Mouse (Mus musculus): Measurements from ENCODE around the gene Mettl6. TPM values are rescaled to one million over a fixed set of nuclear protein-coding genes. Genes with fewer than 3 reads are reported as not detected.
"Not testable (repeated sequence)": the region's sequence is repeated elsewhere in the genome, so short reads cannot be mapped to it uniquely, and the experiment has no call there.

Mettl6 gene
- polyA plus RNA-seq, 1 experiment from 2014 or later: 62.3 TPM

- 76% methylated on average over 6 of the region's 6 CpGs for WGBS
- no peak for DNase-seq (ENCODE audit: low spot score)
- Histone ChIP-seq H3K27ac (no peak overlapping the region), H3K9me3 (no peaks in the 10 kb centered on the region), H3K4me1 (replicated peaks) (0 out of 2 replicates have a peak, but pooled peaks cover 3% of the 10 kb centered on the region), H3K27me3 (ENCODE audit: insufficient read depth, poor library complexity, severe bottlenecking) (no peaks in the 10 kb centered on the region), H3K36me3 (no peaks in the 10 kb centered on the region), H3K4me3 (no peak overlapping the region)
Observed at GRCm38 (mm10) chr14:31462886-31463285, 32.0 kb downstream of the Mettl6 start.

GRCm38 (mm10) chr14:31462226-31462625, 32.6 kb downstream of the Mettl6 start:
- H3K36me3 ChIP-seq; DNase-seq (ENCODE audit: low spot score); H3K4me1 ChIP-seq (replicated peaks); H3K27me3 ChIP-seq (ENCODE audit: insufficient read depth, poor library complexity, severe bottlenecking); H3K27ac ChIP-seq; H3K4me3 ChIP-seq; H3K9me3 ChIP-seq: not testable (repeated sequence)
- 69% methylated on average over 5 of the region's 5 CpGs for WGBS

- Histone ChIP-seq H3K9me3 (no peaks in the 10 kb centered on the region), H3K27me3 (ENCODE audit: insufficient read depth, poor library complexity, severe bottlenecking) (no peaks in the 10 kb centered on the region), H3K36me3 (no peaks in the 10 kb centered on the region), H3K4me1 (replicated peaks) (0 out of 2 replicates have a peak, but pooled peaks cover 6% of the 10 kb centered on the region), H3K27ac (no peak overlapping the region), H3K4me3 (no peak overlapping the region)
- WGBS: 91% methylated on average over 12 of the region's 12 CpGs
- no peak for DNase-seq (ENCODE audit: low spot score)
Observed at GRCm38 (mm10) chr14:31458006-31458405, 36.8 kb downstream of the Mettl6 start.

- Histone ChIP-seq H3K4me1 (replicated peaks) (0 out of 2 replicates have a peak, but pooled peaks cover 6% of the 10 kb centered on the region), H3K36me3 (no peaks in the 10 kb centered on the region), H3K27me3 (ENCODE audit: insufficient read depth, poor library complexity, severe bottlenecking) (no peaks in the 10 kb centered on the region), H3K9me3 (no peaks in the 10 kb centered on the region), H3K27ac (no peak overlapping the region), H3K4me3 (no peak overlapping the region)
- WGBS: 89% methylated on average over 6 of the region's 6 CpGs
- DNase-seq (ENCODE audit: low spot score): no peak
Observed at GRCm38 (mm10) chr14:31456064-31456721, 38.6 kb downstream of the Mettl6 start.

GRCm38 (mm10) chr14:31454849-31455566, 39.8 kb downstream of the Mettl6 start:
- Histone ChIP-seq H3K4me1 (replicated peaks) (0 out of 2 replicates have a peak, but pooled peaks cover 6% of the 10 kb centered on the region), H3K4me3 (no peak overlapping the region), H3K9me3 (no peaks in the 10 kb centered on the region), H3K27me3 (ENCODE audit: insufficient read depth, poor library complexity, severe bottlenecking) (no peaks in the 10 kb centered on the region), H3K36me3 (no peaks in the 10 kb centered on the region), H3K27ac (no peak overlapping the region)
- 84% methylated on average over 8 of the region's 8 CpGs for WGBS
- no peak for DNase-seq (ENCODE audit: low spot score)

GRCm38 (mm10) chr14:31453946-31454345, 40.9 kb downstream of the Mettl6 start:
- not testable (repeated sequence) for H3K36me3 ChIP-seq; H3K4me3 ChIP-seq; H3K9me3 ChIP-seq; H3K27me3 ChIP-seq (ENCODE audit: insufficient read depth, poor library complexity, severe bottlenecking); H3K27ac ChIP-seq; H3K4me1 ChIP-seq (replicated peaks); DNase-seq (ENCODE audit: low spot score)
- 51% methylated on average over 12 of the region's 12 CpGs for WGBS

GRCm38 (mm10) chr14:31448994-31449393, 45.8 kb downstream of the Mettl6 start:
- Histone ChIP-seq H3K9me3 (no peaks in the 10 kb centered on the region), H3K4me1 (replicated peaks) (no peaks in the 10 kb centered on the region), H3K4me3 (no peak overlapping the region), H3K27ac (no peak overlapping the region), H3K27me3 (ENCODE audit: insufficient read depth, poor library complexity, severe bottlenecking) (no peaks in the 10 kb centered on the region), H3K36me3 (no peaks in the 10 kb centered on the region)
- WGBS: 75% methylated on average over 5 of the region's 5 CpGs
- DNase-seq (ENCODE audit: low spot score): no peak

GRCm38 (mm10) chr14:31443616-31444015, 51.2 kb downstream of the Mettl6 start:
- 54% methylated on average over 6 of the region's 6 CpGs for WGBS
- Histone ChIP-seq H3K9me3 (no peaks in the 10 kb centered on the region), H3K27me3 (ENCODE audit: insufficient read depth, poor library complexity, severe bottlenecking) (no peaks in the 10 kb centered on the region; the same call in 1 of the 2 replicates), H3K36me3 (no peaks in the 10 kb centered on the region), H3K4me3 (no peak overlapping the region), H3K4me1 (replicated peaks) (no peaks in the 10 kb centered on the region), H3K27ac (no peak overlapping the region)
- DNase-seq (ENCODE audit: low spot score): no peak

GRCm38 (mm10) chr14:31440725-31441124, 54.1 kb downstream of the Mettl6 start:
- Histone ChIP-seq H3K4me1 (replicated peaks) (peaks cover 7% of the 10 kb centered on the region), H3K9me3 (no peaks in the 10 kb centered on the region), H3K27me3 (ENCODE audit: insufficient read depth, poor library complexity, severe bottlenecking) (peaks cover 14% of the 10 kb centered on the region; the same call in 1 of the 2 replicates), H3K4me3 (no peak overlapping the region), H3K36me3 (no peaks in the 10 kb centered on the region), H3K27ac (no peak overlapping the region)
- WGBS: 88% methylated on average over 6 of the region's 6 CpGs
- DNase-seq (ENCODE audit: low spot score): no peak

- Histone ChIP-seq H3K9me3 (no peaks in the 10 kb centered on the region), H3K27me3 (ENCODE audit: insufficient read depth, poor library complexity, severe bottlenecking) (peaks cover 14% of the 10 kb centered on the region; the same call in 1 of the 2 replicates), H3K27ac (no peak overlapping the region), H3K4me3 (no peak overlapping the region), H3K36me3 (no peaks in the 10 kb centered on the region), H3K4me1 (replicated peaks) (peaks cover 12% of the 10 kb centered on the region)
- WGBS: 43% methylated on average over 3 of the region's 3 CpGs
- no peak for DNase-seq (ENCODE audit: low spot score)
Observed at GRCm38 (mm10) chr14:31440230-31440629, 54.6 kb downstream of the Mettl6 start.

- Histone ChIP-seq H3K27me3 (ENCODE audit: insufficient read depth, poor library complexity, severe bottlenecking) (peaks cover 20% of the 10 kb centered on the region; the same call in 1 of the 2 replicates), H3K4me1 (replicated peaks) (peaks cover 21% of the 10 kb centered on the region), H3K27ac (no peak overlapping the region), H3K36me3 (no peaks in the 10 kb centered on the region), H3K9me3 (no peaks in the 10 kb centered on the region), H3K4me3 (no peak overlapping the region)
- DNase-seq (ENCODE audit: low spot score): no peak
- WGBS: 82% methylated on average over 11 of the region's 11 CpGs
Observed at GRCm38 (mm10) chr14:31439279-31439678, 55.6 kb downstream of the Mettl6 start.

- Histone ChIP-seq H3K36me3 (no peaks in the 10 kb centered on the region), H3K27ac (no peak overlapping the region), H3K9me3 (no peaks in the 10 kb centered on the region), H3K27me3 (ENCODE audit: insufficient read depth, poor library complexity, severe bottlenecking) (peaks cover 24% of the 10 kb centered on the region; the same call in 1 of the 2 replicates), H3K4me3 (no peak overlapping the region), H3K4me1 (replicated peaks) (peaks cover 34% of the 10 kb centered on the region)
- 79% methylated on average over 8 of the region's 8 CpGs for WGBS
- DNase-seq (ENCODE audit: low spot score): no peak
Observed at GRCm38 (mm10) chr14:31437826-31438529, 56.9 kb downstream of the Mettl6 start.

All from hindbrain, embryonic 10.5 days (tissue).